Mouse (Mus musculus) kidney, adult 8-10 months (tissue): ENCODE measurements around the gene Slc39a9.

Source experiments
- DNase-seq, 2 experiments: peaks; one replicate each; pipeline ENCODE4 v3.0.0; 2022

Gene Slc39a9

GRCm38 (mm10) chr12:80721458-80721857 lies 77.8 kb downstream of the Slc39a9 start:
- no peak for DNase-seq

- peak; percentile 90 to 93 for DNase-seq
These were observed 81.3 kb downstream of the Slc39a9 start for GRCm38 (mm10) chr12:80724853-80725559.

DNA sequence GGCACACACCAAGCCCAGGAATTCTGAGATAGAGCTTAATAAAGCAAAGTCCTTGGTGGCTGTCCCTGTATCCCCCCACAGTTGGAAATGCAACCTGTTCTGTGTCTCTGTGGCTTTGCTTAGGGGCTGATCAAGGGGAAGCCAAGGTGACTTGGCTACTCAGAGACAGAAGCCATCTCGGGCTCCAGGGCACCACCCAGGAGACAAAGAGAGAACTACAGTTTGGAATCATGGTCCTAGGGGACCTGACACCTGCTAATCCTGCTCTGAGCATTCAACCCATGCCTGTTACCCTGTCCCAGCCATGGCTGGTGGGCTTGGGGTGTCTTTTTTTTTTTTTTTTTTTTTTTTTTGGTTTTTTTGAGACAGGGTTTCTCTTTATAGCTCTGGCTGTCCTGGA lies 84.5 kb downstream of the Slc39a9 start:
- no peak for DNase-seq

DNA sequence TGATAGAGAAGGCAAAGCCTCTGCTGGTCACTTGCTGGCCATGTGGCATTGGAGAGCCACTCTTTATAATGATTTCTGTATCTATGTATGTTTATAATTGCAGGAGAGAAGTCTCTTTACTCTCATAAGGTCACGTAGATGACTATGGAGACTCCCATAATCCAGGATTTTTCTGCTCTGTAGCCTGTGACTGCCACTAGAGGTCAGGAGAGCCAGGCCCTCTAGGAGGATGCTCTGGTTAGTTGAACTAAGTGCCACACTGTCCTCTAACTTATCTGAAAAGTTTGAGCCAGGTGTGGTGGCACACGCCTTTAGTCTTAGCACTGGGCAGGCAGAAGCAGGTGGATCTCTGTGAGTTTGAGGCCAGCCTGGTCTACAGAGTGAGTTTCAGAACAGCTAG lies 85.1 kb downstream of the Slc39a9 start:
- peak in 1 of 2 experiments; percentile 8 for DNase-seq

- no peak for DNase-seq
These were observed 86.3 kb downstream of the Slc39a9 start for GRCm38 (mm10) chr12:80729758-80730530.

DNA sequence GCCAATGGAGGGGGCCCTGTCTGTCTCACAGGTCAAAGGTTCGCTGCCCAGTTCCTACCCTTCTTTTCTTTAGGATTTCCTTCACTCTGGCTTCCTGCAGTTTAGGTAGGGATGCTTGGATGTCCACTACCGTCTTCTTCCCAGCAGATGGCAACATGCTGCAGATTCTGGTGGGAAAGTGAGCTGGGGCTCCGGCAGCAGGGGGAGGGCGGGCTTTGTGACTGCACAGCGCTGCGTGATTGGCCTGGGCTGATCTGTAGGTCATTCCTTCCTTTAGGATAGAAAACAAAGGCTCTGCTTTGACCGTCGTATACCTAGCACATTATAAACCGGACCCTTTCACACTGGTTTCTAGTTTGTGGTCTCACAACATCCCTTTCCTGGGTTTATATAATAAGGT lies 86.9 kb downstream of the Slc39a9 start:
- DNase-seq, result peak; percentile 27 to 35
